Mouse (Mus musculus) heart, embryonic 13.5 days (tissue): ENCODE data around the gene Olfr373. TPM values are rescaled to one million over a fixed set of nuclear protein-coding genes. Genes with fewer than 3 reads are reported as not detected.

Source experiments
- ATAC-seq: fragments of 200-750 bp; cut with Nextera tagmentation; 2 replicates; pipeline ENCODE4 v1.8.0; 2017; ENCODE audit warnings: moderate TSS enrichment; ENCODE audit not compliant: insufficient number of reproducible peaks, low FRiP score, low TSS enrichment; ENCODE audit errors: extremely low read depth
- H3K27ac ChIP-seq: fragments of 300-500 bp; sonication (generic); replicated peaks from 2 replicates; pipeline ENCODE4 v1.5.1; 2015; ENCODE audit warnings: moderate library complexity, mild to moderate bottlenecking, inconsistent platforms
- H3K27me3 ChIP-seq: fragments of 300-500 bp; sonication (generic); replicated peaks from 2 replicates; pipeline ENCODE4 v1.6.1; 2015; ENCODE audit warnings: mild to moderate bottlenecking, inconsistent platforms
- H3K36me3 ChIP-seq: fragments of 300-500 bp; sonication (generic); 2 replicates; pipeline ENCODE4 v1.6.1; 2015; ENCODE audit warnings: mild to moderate bottlenecking, inconsistent platforms
- H3K4me1 ChIP-seq: fragments of 300-500 bp; sonication (generic); 2 replicates; pipeline ENCODE4 v1.6.1; 2015; ENCODE audit warnings: inconsistent platforms
- H3K4me2 ChIP-seq: fragments of 300-500 bp; sonication (generic); 2 replicates; pipeline ENCODE4 v1.6.1; 2015; ENCODE audit warnings: inconsistent platforms, mild to moderate bottlenecking, moderate library complexity
- H3K4me3 ChIP-seq: fragments of 300-500 bp; sonication (generic); 2 replicates; pipeline ENCODE4 v1.5.1; 2015; ENCODE audit warnings: moderate library complexity, mild to moderate bottlenecking, inconsistent platforms
- H3K9ac ChIP-seq: fragments of 300-500 bp; sonication (generic); 2 replicates; pipeline ENCODE4 v1.6.1; 2015; ENCODE audit warnings: inconsistent platforms, mild to moderate bottlenecking, moderate library complexity
- H3K9me3 ChIP-seq: fragments of 300-500 bp; sonication (generic); 2 replicates; pipeline ENCODE4 v1.6.1; 2016; ENCODE audit warnings: inconsistent platforms
- WGBS: fragments of 180-500 bp; shearing (Covaris S2); methylation state at CpG from one replicate; pipeline ENCODE4 v1.1.7; 2015; ENCODE audit warnings: mixed read lengths; 5-methylcytosine and 5-hydroxymethylcytosine counted together
- polyA plus RNA-seq: library from polyadenylated mRNA; unstranded; fragments of >200 nt; fragmentation: Nextera tagmentation; extraction: Ambion mirVana; gene quantifications from 2 replicates; pipeline ENCODE4 v1.2.1, GENCODE M21; 2015

The Olfr373 gene
- polyA plus RNA-seq, 1 experiment from 2014 or later, result not detected

DNA sequence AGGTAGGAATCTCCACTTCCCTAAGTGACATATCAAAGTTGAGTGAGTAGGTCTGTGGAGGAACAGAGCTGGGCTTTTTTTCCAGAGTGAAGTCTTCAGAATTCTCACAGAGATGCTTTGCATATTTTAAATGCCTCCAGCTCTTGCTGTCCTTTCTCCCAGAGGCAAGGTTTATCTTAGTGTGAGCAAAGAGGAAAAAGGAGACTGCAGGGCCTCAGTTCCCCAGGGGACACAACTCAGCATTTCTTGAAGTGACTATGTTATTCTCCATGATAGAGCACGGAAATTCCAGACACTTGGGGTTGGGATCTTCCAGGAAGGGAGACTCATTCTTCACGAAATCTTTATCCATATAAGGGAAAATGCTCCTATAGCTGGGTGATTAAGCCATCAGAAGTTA, 64.3 kb downstream of the Olfr373 start:
- 33% methylated on average over 2 of the region's 2 CpGs for WGBS
- Histone ChIP-seq H3K4me1 (peaks cover 38% of the 10 kb centered on the region), H3K27ac (peak overlapping the region; percentile 70), H3K9me3 (no peaks in the 10 kb centered on the region), H3K4me2 (no peak overlapping the region), H3K27me3 (no peaks in the 10 kb centered on the region), H3K36me3 (peaks cover 98% of the 10 kb centered on the region), H3K4me3 (no peak overlapping the region), H3K9ac (0 out of 2 replicates have a peak overlapping the region, but pooled peaks have one; percentile 38)
- ATAC-seq, result no peak

DNA sequence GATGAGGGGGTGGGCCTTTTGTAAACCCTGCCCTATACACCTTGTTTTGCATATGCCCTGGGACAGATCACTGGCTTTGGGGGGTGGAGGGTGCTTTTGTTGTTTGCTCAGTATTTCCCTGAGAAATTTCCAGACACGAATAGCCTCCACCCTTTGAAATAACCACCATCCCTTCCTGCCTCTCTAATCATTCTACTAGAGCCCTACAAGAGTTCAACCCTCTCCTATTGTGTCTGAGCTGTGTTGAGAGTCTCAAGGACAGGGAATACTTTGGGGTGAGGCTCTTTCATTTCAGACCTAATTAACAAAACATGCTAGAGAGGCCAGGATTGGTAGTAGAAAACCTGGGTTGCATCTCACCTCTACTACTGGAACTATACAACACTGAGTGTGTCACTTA, 66.1 kb downstream of the Olfr373 start:
- H3K27ac ChIP-seq, result no peak overlapping the region
- 81% methylated on average over 1 of the region's 1 CpGs for WGBS
- H3K4me3 ChIP-seq, result no peak overlapping the region
- peaks cover 32% of the 10 kb centered on the region for H3K4me1 ChIP-seq
- H3K9me3 ChIP-seq, result no peaks in the 10 kb centered on the region
- H3K36me3 ChIP-seq, result peaks cover 98% of the 10 kb centered on the region
- no peaks in the 10 kb centered on the region for H3K27me3 ChIP-seq
- H3K9ac ChIP-seq, result no peak overlapping the region
- no peak overlapping the region for H3K4me2 ChIP-seq
- ATAC-seq, result no peak

DNA sequence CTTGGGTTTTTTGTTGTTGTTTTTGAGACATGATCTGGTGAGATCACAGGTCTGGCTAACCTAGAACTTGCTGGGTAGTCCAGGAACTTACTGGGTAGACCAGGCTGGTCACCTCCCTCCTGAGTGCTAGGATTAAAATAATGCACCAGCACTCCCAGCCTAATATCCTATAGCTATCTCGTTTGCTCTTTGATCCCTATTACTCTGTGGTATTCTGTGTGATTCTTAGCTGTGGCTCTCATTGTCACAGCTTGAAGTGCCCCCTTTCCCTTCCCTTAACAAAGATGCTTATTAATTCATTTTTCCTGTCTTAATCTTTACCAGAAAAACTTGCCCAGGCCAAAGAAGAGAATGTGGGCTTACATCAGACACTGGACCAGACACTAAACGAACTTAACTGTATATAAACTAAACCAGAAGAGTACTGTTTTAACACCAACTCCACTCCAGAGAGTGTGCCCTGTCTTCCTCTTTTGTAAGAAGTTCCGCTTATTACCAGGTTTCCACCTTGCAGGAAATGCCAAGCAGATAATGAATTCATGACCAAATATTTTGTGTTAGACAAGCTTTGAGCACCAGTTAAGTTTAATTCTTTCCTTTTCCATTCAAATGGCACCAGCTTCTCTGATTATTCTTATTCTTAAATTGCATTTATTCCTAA, 68.6 kb downstream of the Olfr373 start:
- 69% methylated on average over 3 of the region's 3 CpGs for WGBS
- Histone ChIP-seq H3K9me3 (no peaks in the 10 kb centered on the region), H3K27ac (no peak overlapping the region), H3K36me3 (peaks cover 76% of the 10 kb centered on the region), H3K27me3 (no peaks in the 10 kb centered on the region), H3K4me3 (no peak overlapping the region), H3K9ac (no peak overlapping the region), H3K4me1 (peaks cover 13% of the 10 kb centered on the region), H3K4me2 (no peak overlapping the region)
- no peak for ATAC-seq

Other genes starting within 250 kb of the Olfr373 start
- 3.4 and 4.0 TPM in 2 replicates for gene Zfp709, start 201.2 kb upstream of the Olfr373 start, polyA plus RNA-seq
- 1.6 and 3.3 TPM in 2 replicates for gene Zfp882, start 174.6 kb upstream of the Olfr373 start, polyA plus RNA-seq
- gene Zfp617, start 174.5 kb upstream of the Olfr373 start, polyA plus RNA-seq, result 23.8 and 25.1 TPM in 2 replicates
- gene Zfp961, start 132.1 kb upstream of the Olfr373 start, polyA plus RNA-seq, result 11.1 and 11.2 TPM in 2 replicates
- gene Cyp4f18, start 73.6 kb upstream of the Olfr373 start, polyA plus RNA-seq, result 0.60 TPM in 2 replicates
- not detected in 2 replicates for gene Olfr372, start 42.0 kb upstream of the Olfr373 start, polyA plus RNA-seq
- gene Olfr374, start 23.9 kb downstream of the Olfr373 start, polyA plus RNA-seq, result 0.04 and 0.20 TPM in 2 replicates
- gene Tpm4, start 51.8 kb downstream of the Olfr373 start, polyA plus RNA-seq, result 358 and 365 TPM in 2 replicates
- 77.6 and 77.7 TPM in 2 replicates for gene Rab8a, start 78.0 kb downstream of the Olfr373 start, polyA plus RNA-seq
- 0.08 and 0.17 TPM in 2 replicates for gene Hsh2d, start 106.5 kb downstream of the Olfr373 start, polyA plus RNA-seq
- not detected in 2 replicates for gene Cib3, start 129.7 kb downstream of the Olfr373 start, polyA plus RNA-seq
- not detected in 2 replicates for gene Gm11034, start 130.5 kb downstream of the Olfr373 start, polyA plus RNA-seq
- 41.6 and 43.9 TPM in 2 replicates for gene Fam32a, start 136.6 kb downstream of the Olfr373 start, polyA plus RNA-seq
- 107 and 116 TPM in 2 replicates for gene Ap1m1, start 156.8 kb downstream of the Olfr373 start, polyA plus RNA-seq
- 15.9 and 19.4 TPM in 2 replicates for gene Gm10282, start 222.1 kb downstream of the Olfr373 start, polyA plus RNA-seq
- 14.2 and 15.1 TPM in 2 replicates for gene Klf2, start 235.9 kb downstream of the Olfr373 start, polyA plus RNA-seq